Mouse (Mus musculus) liver, postnatal 0 days (tissue): ENCODE results near the gene Muc4. TPM values are rescaled to one million over a fixed set of nuclear protein-coding genes. Genes with fewer than 3 reads are reported as not detected.
A peak's percentile ranks its signal among the peaks of the same experiment; 100 is the strongest.

Experiments
- ATAC-seq: fragments of 200-750 bp; cut with Nextera tagmentation; 2 replicates; pipeline ENCODE4 v1.8.0; 2017; ENCODE audit warnings: mild to moderate bottlenecking, moderate library complexity
- DNase-seq: peaks from one replicate; pipeline ENCODE4 v3.0.0-alpha.2; 2016
- H3K27ac ChIP-seq: fragments of 300-500 bp; sonication (generic); 2 replicates; pipeline ENCODE4 v1.5.1; 2014; ENCODE audit warnings: antibody characterized with exemption, moderate library complexity, mild to moderate bottlenecking, low read depth
- H3K27me3 ChIP-seq: fragments of 300-500 bp; sonication (generic); 2 replicates; pipeline ENCODE4 v1.6.1; 2014; ENCODE audit warnings: low read length, control low read depth, mixed read lengths; ENCODE audit not compliant: insufficient read depth
- H3K36me3 ChIP-seq: fragments of 300-500 bp; sonication (generic); replicated peaks from 2 replicates; pipeline ENCODE4 v1.6.1; 2014; ENCODE audit warnings: mild to moderate bottlenecking, control low read depth, low read length, moderate library complexity, mixed read lengths; ENCODE audit not compliant: insufficient read depth
- H3K4me1 ChIP-seq: fragments of 300-500 bp; sonication (generic); 2 replicates; pipeline ENCODE4 v1.6.1; 2014; ENCODE audit warnings: antibody characterized with exemption, mild to moderate bottlenecking, control low read depth; ENCODE audit not compliant: insufficient read depth
- H3K4me2 ChIP-seq: fragments of 300-500 bp; sonication (generic); 2 replicates; pipeline ENCODE4 v1.6.1; 2014; ENCODE audit warnings: low read depth, mild to moderate bottlenecking, low read length, moderate library complexity, mixed read lengths
- H3K4me3 ChIP-seq: fragments of 300-500 bp; sonication (generic); 2 replicates; pipeline ENCODE4 v1.5.1; 2014; ENCODE audit warnings: low read depth, low read length
- H3K9ac ChIP-seq: fragments of 300-500 bp; sonication (generic); replicated peaks from 2 replicates; pipeline ENCODE4 v1.6.1; 2014; ENCODE audit warnings: mild to moderate bottlenecking, moderate library complexity
- H3K9me3 ChIP-seq: fragments of 300-500 bp; sonication (generic); 2 replicates; pipeline ENCODE4 v1.6.1; 2016; ENCODE audit warnings: mild to moderate bottlenecking, control low read depth, low read length, mixed read lengths
- CTCF ChIP-seq: sonication (generic); IDR thresholded peaks from 2 replicates; pipeline ENCODE4 v1.5.1; 2016; ENCODE audit warnings: antibody characterized with exemption, low read depth
- EP300 ChIP-seq: IDR thresholded peaks from 2 replicates; pipeline ENCODE4 v1.6.1; 2016; ENCODE audit warnings: antibody characterized with exemption, low read depth, mild to moderate bottlenecking
- WGBS: fragments of 180-500 bp; shearing (Covaris S2); extraction: QIAGEN DNeasy Blood & Tissue Kit; methylation state at CpG from one replicate; pipeline ENCODE4 v1.1.7; 2014; ENCODE audit not compliant: insufficient replicate concordance; 5-methylcytosine and 5-hydroxymethylcytosine counted together
- polyA plus RNA-seq: library from polyadenylated mRNA; unstranded; fragments of >200 nt; fragmentation: Nextera tagmentation; extraction: Ambion mirVana; gene quantifications from 2 replicates; pipeline ENCODE4 v1.2.1, GENCODE M21; 2015

Muc4 gene
- polyA plus RNA-seq, 1 experiment from 2014 or later, result 0.49 TPM

GRCm38 (mm10) chr16:32715364-32715763 lies 20.3 kb upstream of the Muc4 start:
- Histone ChIP-seq H3K4me1 (0 out of 2 replicates have a peak, but pooled peaks cover 5% of the 10 kb centered on the region), H3K9ac (no peak overlapping the region), H3K9me3 (no peaks in the 10 kb centered on the region), H3K36me3 (no peaks in the 10 kb centered on the region), H3K27ac (no peak overlapping the region), H3K4me2 (peak overlapping the region; percentile 16; the same call in 1 of the 2 replicates), H3K4me3 (no peak overlapping the region), H3K27me3 (no peaks in the 10 kb centered on the region)
- 23% methylated on average over 13 of the region's 13 CpGs for WGBS
- DNase-seq (peak; percentile 57), ATAC-seq (no peak)
- TF ChIP-seq CTCF (peak; percentile 69), EP300 (no peak)

GRCm38 (mm10) chr16:32723163-32723562 lies 12.5 kb upstream of the Muc4 start:
- Histone ChIP-seq H3K4me2 (no peak overlapping the region), H3K36me3 (no peaks in the 10 kb centered on the region), H3K9me3 (no peaks in the 10 kb centered on the region), H3K9ac (no peak overlapping the region), H3K4me3 (no peak overlapping the region), H3K27ac (no peak overlapping the region), H3K27me3 (no peaks in the 10 kb centered on the region), H3K4me1 (0 out of 2 replicates have a peak, but pooled peaks cover 2% of the 10 kb centered on the region)
- 53% methylated on average over 7 of the region's 7 CpGs for WGBS
- DNase-seq (no peak), ATAC-seq (no peak)
- TF ChIP-seq EP300, result no peak
- no peak for TF ChIP-seq CTCF

GRCm38 (mm10) chr16:32723767-32724166 lies 11.9 kb upstream of the Muc4 start:
- Histone ChIP-seq H3K27me3 (no peaks in the 10 kb centered on the region), H3K27ac (no peak overlapping the region), H3K9me3 (no peaks in the 10 kb centered on the region), H3K36me3 (no peaks in the 10 kb centered on the region), H3K4me2 (no peak overlapping the region), H3K4me1 (0 out of 2 replicates have a peak, but pooled peaks cover 2% of the 10 kb centered on the region), H3K9ac (no peak overlapping the region), H3K4me3 (no peak overlapping the region)
- no peak for TF ChIP-seq CTCF
- TF ChIP-seq EP300, result no peak
- ATAC-seq (no peak), DNase-seq (no peak)
- WGBS, result 58% methylated on average over 4 of the region's 4 CpGs

GRCm38 (mm10) chr16:32724259-32724658 lies 11.4 kb upstream of the Muc4 start:
- ATAC-seq, result no peak
- TF ChIP-seq CTCF, result no peak
- TF ChIP-seq EP300, result no peak
- H3K4me3 ChIP-seq, result no peak overlapping the region
- no peaks in the 10 kb centered on the region for H3K9me3 ChIP-seq
- no peak overlapping the region for H3K9ac ChIP-seq
- H3K27me3 ChIP-seq, result no peaks in the 10 kb centered on the region
- H3K36me3 ChIP-seq, result no peaks in the 10 kb centered on the region
- WGBS, result 79% methylated on average over 2 of the region's 2 CpGs
- H3K27ac ChIP-seq, result no peak overlapping the region
- 0 out of 2 replicates have a peak, but pooled peaks cover 2% of the 10 kb centered on the region for H3K4me1 ChIP-seq
- DNase-seq, result no peak
- no peak overlapping the region for H3K4me2 ChIP-seq

GRCm38 (mm10) chr16:32726501-32726900 lies 9.2 kb upstream of the Muc4 start:
- Histone ChIP-seq H3K36me3 (no peaks in the 10 kb centered on the region), H3K27me3 (no peaks in the 10 kb centered on the region), H3K27ac (no peak overlapping the region), H3K4me1 (0 out of 2 replicates have a peak, but pooled peaks cover 2% of the 10 kb centered on the region), H3K9me3 (no peaks in the 10 kb centered on the region), H3K4me2 (no peak overlapping the region), H3K4me3 (no peak overlapping the region), H3K9ac (no peak overlapping the region)
- TF ChIP-seq CTCF (no peak), EP300 (no peak)
- DNase-seq (no peak), ATAC-seq (no peak)

GRCm38 (mm10) chr16:32728240-32728639 lies 7.4 kb upstream of the Muc4 start:
- no peak overlapping the region for H3K4me2 ChIP-seq
- no peak overlapping the region for H3K4me3 ChIP-seq
- no peak for TF ChIP-seq EP300
- TF ChIP-seq CTCF, result no peak
- no peak overlapping the region for H3K27ac ChIP-seq
- H3K9me3 ChIP-seq, result no peaks in the 10 kb centered on the region
- ATAC-seq, result peak; percentile 72
- H3K4me1 ChIP-seq, result 0 out of 2 replicates have a peak, but pooled peaks cover 2% of the 10 kb centered on the region
- H3K36me3 ChIP-seq, result no peaks in the 10 kb centered on the region
- H3K9ac ChIP-seq, result no peak overlapping the region
- H3K27me3 ChIP-seq, result no peaks in the 10 kb centered on the region
- DNase-seq, result no peak

- no peak for DNase-seq
- WGBS, result 46% methylated on average over 1 of the region's 1 CpGs
- H3K27ac ChIP-seq, result no peak overlapping the region
- H3K9ac ChIP-seq, result no peak overlapping the region
- TF ChIP-seq CTCF (no peak), EP300 (no peak)
- no peaks in the 10 kb centered on the region for H3K9me3 ChIP-seq
- 0 out of 2 replicates have a peak, but pooled peaks cover 2% of the 10 kb centered on the region for H3K4me1 ChIP-seq
- H3K4me2 ChIP-seq, result no peak overlapping the region
- H3K27me3 ChIP-seq, result no peaks in the 10 kb centered on the region
- no peak overlapping the region for H3K4me3 ChIP-seq
- peak; percentile 95 for ATAC-seq
- H3K36me3 ChIP-seq, result no peaks in the 10 kb centered on the region
Measured at GRCm38 (mm10) chr16:32728730-32729129, 7.0 kb upstream of the Muc4 start.
